Mouse (Mus musculus) lung, postnatal 14 days (tissue): ENCODE results near the gene Cldn20.

Experiments
- DNase-seq: peaks from one replicate; pipeline ENCODE4 v3.0.0; 2021

Cldn20 gene

GRCm38 (mm10) chr17:3532254-3532653, at the start of gene Cldn20:
Gene Cldn20, plus strand, starts transcription at chr17:3532554.
- no peak for DNase-seq

DNA sequence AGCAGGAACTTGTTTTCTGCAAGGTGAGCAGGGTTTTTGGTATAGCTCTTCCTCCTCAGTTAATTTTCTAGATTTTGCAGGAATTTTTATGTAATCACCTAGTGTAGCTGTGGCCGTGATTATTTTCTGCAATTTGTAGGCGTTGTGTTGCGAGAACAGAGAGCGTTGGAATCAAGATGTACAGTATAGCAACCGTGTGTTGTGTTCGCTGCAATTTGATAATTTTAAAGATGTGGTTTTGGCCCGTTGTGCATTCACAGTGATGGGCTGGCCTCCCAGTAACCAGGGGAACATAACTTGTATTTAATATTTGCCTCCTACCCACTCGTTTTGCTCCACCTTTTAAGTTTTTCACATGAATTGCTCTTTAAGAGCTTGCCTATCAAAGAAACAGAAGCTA, 49.3 kb upstream of the Cldn20 start:
- no peak for DNase-seq

- no peak for DNase-seq
Measured at GRCm38 (mm10) chr17:3485851-3486250, 46.5 kb upstream of the Cldn20 start.

- no peak for DNase-seq
Measured at GRCm38 (mm10) chr17:3487211-3487610, 45.1 kb upstream of the Cldn20 start.

- no peak for DNase-seq
Measured at GRCm38 (mm10) chr17:3487721-3488601, 44.4 kb upstream of the Cldn20 start.

- DNase-seq = no peak
Measured at GRCm38 (mm10) chr17:3490216-3490895, 42.0 kb upstream of the Cldn20 start.

DNA sequence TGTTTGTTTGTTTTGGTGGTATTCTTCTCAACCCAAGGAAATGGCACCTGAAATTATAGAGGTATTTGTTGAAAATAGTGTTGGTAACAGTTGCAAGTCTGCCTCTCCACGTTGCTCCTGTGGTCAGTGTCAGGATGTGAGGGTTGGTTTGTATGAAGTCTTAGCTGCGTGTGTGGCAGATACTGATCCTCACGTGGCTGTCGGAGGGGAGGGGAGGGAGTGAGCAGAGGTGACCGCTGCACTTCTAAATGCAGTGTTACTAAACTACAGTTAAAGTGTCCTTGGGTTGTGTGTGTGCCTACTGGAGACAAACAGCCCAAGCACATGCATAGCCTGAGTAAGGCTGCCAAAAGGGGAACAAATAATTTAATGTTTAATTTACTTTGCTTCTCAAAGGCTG, 41.3 kb upstream of the Cldn20 start:
- DNase-seq = no peak

DNA sequence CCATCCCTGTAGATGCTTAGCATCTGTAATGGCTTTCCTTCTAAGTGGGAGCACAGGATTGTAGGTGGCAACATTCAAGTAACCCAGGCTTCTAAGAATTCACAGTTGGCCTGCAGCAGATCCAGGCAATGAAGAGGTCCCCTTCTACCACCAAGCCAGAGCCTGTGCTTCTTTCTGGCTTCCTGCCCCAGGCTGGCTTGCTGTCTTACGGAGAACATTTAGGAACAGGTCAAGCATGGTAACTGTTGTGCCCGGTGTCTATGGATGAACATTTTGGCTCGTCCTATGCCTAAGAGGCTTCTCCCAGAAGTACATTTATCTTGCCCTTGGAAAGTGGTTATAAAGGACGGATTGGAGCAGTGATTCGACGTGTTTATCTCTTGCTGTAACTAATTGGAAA, 40.7 kb upstream of the Cldn20 start:
- no peak for DNase-seq

GRCm38 (mm10) chr17:3495576-3495975, 36.8 kb upstream of the Cldn20 start:
- DNase-seq = no peak

GRCm38 (mm10) chr17:3496080-3496479, 36.3 kb upstream of the Cldn20 start:
- no peak for DNase-seq

DNA sequence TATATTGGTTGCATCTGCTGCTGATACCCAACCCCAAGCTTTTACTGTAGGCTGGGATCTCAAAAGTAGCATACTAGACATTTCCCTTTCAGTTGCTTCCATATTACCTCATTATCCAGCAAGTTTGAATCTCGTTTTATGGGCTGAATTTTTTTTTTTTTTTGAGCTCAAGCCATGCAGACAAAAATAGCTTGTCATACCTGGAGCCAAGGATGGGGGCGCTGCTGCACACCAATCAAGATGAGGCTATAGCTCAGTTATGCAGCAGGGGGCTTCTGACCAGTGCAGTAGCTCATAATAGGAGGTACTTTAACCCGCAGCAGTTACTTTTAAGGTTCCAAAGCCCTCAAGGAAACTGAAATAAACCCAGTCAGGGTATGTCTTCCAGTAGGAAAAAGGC, 34.3 kb upstream of the Cldn20 start:
- peak; percentile 34 for DNase-seq

DNA sequence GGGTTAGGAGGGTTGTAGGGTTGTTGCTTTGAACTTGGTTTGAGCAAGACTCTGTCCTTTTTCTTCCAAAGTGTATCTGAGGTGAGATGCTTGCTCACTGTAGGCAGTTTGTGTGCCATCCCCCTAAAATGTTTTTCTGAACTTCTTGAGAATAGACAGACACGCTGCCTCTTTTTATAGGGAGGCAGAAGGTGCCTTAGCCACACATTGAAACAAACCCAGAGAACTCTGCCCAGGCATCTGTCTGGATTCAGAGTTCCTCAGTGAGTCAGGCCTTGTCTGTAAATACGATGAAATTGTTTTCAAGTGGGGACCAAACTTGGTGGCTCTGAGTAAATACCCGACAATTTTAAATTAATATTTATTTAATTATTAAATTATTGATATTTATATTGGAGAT, 33.8 kb upstream of the Cldn20 start:
- no peak for DNase-seq

- DNase-seq = no peak
Measured at GRCm38 (mm10) chr17:3499468-3499867, 32.9 kb upstream of the Cldn20 start.

DNA sequence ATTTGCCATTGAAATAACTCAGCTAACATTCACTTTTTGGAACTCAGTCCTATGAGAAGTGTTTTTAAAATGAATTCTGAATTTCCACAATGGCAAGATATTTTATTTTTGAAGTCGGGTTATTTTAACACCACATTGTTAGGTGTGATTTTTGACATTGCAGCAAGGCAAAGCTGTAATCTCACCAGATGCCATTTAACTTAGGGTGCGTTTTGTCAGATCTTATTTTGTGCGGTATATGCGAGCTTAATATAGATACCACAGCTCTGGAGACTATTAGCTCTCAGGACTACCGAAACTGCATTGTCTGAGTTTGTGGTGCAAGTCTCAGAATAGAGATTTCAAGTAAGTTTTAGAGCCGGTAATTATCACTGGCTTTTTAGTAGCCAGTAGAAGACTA, 32.3 kb upstream of the Cldn20 start:
- no peak for DNase-seq

DNA sequence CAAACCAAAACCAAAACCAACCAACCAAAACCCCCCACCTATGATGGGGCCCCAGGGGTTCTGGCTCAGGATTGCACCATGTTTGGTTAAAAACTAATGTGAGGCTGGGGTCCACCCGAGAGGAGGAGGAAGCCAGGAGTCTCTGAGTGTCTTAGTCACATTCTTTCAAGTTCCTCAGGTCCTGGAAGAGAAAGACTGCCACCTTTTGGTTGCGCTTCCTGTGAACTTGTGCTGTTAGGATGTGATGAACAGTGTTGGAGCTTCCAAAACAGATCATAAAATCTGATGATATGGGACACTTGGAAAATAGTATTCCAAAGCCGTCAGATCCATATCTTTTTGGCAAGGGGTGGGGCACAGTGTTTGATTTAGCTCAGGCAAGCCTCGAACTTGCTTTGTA, 31.4 kb upstream of the Cldn20 start:
- no peak for DNase-seq

GRCm38 (mm10) chr17:3505711-3506110, 26.6 kb upstream of the Cldn20 start:
- DNase-seq = no peak

DNA sequence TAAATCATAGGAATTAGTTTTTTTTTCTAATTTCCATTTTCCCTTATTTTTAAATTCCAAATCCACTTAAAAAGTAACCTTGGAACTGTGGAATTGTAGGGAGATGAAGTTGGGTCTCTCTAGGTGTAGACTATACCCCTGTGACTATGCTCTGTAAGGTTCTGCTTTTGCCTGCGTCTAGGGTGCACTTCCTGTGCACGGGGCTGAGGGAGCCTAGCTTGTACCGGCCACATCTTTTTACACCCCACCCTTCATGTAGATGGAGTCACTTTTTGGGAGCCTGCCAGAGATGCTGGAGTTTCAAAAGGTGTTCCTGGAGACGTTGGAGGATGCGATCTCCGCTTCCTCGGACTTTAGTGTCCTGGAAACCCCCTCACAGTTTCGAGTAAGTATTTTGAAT, 25.8 kb upstream of the Cldn20 start:
- no peak for DNase-seq

- DNase-seq = peak; percentile 61
Measured at GRCm38 (mm10) chr17:3509841-3510240, 22.5 kb upstream of the Cldn20 start.

GRCm38 (mm10) chr17:3514316-3514715, 18.0 kb upstream of the Cldn20 start:
- DNase-seq = no peak

DNA sequence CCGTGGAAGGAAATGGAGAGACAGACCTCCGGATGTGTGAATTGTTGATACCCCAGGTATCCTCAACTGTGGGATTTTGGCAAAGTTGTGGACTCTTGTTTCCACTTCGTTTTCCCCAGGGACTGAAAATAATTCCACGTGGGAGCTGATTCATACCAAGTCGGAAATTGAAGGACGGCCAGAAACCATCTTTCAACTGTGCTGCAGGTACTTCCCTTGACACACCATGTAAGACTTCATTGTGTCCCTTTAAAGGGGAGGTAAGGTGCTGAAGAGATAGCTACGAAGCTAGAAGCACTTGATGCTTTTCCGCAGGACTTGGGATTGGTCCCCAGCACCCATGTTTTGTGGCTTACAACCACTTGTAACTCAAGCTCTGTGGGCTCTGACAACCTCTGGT, 16.5 kb upstream of the Cldn20 start:
- DNase-seq = no peak

DNA sequence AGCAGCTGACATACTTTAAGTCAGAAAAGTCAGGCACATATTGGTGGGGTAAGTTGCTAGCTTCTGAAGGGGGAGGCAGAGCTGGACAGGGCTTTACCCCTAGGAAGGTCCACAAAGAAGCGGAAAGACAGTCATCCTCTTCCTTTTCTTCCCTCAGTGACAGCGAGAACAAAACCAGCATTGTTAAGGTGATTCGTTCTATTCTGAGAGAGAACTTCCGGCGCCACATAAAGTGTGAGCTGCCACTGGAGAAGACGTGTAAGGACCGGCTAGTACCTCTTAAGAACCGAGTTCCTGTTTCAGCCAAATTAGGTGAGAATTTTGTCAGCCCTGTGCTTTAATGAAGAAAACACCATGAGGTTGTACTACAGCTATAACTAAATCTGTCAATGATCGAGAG, 15.9 kb upstream of the Cldn20 start:
- no peak for DNase-seq

DNA sequence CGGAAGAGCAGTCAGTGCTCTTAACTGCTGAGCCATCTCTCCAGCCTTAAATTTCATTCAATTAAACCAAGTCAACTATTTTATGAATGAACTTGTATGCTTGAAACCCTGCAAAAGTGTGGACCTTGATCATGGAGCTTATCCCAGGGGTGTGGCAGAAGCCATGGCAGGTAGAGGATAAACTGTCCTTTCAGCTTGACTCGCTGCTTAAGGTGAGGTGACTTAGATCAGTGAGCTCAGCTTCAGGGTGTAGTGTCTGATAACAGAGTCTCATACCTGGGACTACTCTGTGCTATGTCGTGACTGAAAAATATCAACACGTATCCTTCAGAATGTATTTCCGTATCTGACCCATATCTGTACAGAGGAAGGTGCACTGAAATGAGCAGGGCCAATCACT, 12.0 kb upstream of the Cldn20 start:
- no peak for DNase-seq

GRCm38 (mm10) chr17:3527841-3528471, 4.4 kb upstream of the Cldn20 start:
- DNase-seq = no peak

- DNase-seq = no peak
Measured at GRCm38 (mm10) chr17:3529523-3529922, 2.8 kb upstream of the Cldn20 start.
